Mouse (Mus musculus): Measurements from ENCODE around the gene Nek8.

Nek8 gene

DNA sequence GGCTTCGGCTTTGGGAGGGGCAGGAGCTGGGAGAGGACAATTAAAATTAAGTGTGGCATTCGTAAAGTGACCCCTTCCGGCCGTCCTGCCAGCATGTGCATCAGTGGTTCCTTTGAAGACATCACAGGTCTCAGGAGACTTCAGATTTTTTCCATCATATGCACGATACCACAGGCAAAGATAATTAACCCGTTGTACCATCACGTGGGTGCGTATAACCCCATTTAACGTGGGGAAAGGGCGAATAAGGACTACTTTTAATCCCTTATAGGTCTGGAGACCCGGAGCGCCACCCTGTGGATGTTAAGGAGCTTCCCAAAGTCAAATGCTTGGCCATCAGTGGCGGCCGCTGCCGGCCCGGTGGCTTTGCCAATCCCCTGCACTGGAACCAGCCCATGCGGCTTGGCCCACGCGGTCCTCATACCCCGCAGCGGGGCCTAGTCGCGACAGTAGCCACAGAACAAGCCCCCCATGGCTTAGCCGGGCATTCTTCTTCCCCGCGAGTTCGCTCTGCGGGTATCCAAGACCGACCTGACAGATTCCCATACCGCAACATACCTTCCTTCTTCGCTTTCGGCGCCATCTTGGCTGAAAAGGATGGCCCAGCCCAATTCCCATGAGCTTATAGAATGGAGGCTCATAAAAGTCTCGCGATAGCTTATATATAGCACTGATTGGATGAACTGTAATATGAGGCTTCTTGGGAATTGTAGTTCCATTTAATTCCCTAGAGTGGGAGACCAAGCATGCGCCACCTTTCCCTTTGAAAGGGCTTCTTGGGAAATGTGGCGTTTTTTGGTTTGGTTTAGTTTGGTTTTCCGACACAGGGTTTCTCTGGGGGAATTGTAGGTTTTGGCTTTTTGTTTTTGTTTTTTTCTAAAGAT lies 6.7 kb upstream of the Nek8 start, which contains the start of gene Rpl23a:
TSS of gene Rpl23a (minus strand) at position 624 of the 884 bp plus-strand sequence.
- DNase-seq: peak; percentile 87

DNA sequence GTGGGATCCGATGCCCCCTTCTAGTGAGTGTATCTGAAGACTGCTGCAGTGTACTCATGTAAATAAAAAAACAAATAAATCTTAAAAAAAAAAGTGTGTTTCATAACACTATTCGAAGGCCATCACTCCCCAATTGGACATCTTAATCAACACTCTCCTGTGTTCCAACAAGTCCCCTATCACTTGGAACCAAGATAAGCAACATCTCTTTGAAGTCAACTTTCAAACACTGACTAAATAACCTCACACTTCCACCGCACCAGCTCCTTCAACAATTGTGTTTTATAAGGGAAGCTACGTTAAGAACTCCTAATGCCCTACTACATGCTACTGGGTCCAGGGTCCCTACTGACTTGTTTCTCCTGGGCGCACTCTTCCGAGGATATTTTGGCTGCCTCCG lies 6.0 kb upstream of the Nek8 start:
- DNase-seq: no peak

DNA sequence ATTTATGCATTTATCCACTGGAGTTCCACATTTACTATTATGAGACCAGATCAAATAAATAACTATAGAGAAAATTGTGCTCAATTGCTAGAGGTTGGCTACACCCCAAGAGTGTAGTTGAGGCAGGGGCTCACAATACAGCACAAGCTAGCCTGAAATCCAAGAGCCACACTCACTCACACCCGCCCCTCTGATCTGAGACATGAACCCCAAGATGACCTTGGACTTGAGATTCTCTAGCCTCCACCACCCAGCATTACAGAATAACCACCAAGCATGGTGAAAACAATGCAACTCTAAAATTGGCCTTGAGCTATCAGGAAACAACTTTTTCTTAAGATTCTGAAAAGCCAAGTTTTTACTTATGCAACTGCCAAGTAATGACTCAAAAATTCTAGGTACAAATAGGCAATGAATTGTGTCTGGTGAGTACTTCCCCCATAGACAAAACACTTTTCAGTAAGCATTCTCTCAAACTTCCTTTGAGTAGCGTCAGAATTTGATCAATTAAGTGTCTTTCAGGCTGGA lies 5.4 kb upstream of the Nek8 start:
- DNase-seq: no peak

DNA sequence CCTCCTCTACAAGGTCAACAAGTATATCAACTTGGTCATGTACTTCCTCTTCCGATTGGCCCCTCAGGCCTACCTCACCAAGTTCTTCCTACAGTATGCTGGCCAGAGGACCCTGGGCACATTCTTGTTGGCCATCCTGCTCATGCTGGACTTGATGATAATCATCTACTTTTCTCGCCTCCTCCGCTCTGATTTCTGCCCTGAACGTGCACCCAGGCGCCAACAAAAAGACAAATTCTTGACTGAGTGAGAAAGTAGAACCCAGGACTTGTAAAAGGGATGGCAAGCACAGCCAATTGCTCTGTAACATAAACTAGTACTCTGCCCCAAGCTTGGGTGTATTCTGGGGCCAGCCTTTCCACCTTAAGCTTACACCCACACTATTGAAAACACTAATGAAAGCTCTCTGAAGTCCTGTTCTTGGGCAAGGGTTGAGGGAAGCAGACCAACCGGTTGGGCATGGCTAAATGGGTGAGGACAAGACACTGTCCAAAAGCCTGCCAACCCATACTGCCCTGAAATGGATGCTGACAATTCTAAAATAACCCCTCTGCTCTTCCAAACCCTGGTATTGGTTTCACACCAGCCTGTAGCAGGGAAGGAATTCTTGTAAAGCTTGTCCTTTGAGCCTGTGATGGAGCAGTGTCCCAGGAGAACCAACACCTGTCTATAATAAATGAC lies 3.7 kb upstream of the Nek8 start:
- no peak for DNase-seq

DNA sequence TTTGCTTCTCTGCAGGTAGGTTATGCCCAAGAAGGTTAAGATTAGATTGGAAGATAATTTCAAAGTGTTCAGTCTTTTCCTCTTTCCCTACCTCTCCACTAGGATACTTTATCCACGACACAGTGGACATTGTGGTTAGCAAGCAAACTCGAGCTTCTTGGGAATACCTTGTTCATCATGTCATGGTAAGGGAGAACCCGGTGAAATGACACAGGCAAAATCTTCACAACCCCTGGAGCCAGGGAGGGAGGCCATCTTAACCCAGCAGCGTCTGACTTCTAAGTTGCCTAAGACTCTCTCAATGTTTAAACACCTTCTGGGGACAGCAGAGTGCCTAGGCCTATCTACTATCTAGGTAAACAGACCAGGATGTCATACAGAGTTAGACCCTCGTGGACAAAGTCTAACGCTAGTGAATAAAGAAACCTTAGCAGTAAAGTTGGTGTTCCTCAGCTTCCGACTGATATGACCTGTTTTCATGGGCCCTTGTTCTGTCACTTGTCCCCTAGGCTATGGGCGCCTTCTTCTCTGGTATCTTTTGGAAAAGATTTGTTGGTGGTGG lies 3.0 kb upstream of the Nek8 start:
- DNase-seq: no peak

DNA sequence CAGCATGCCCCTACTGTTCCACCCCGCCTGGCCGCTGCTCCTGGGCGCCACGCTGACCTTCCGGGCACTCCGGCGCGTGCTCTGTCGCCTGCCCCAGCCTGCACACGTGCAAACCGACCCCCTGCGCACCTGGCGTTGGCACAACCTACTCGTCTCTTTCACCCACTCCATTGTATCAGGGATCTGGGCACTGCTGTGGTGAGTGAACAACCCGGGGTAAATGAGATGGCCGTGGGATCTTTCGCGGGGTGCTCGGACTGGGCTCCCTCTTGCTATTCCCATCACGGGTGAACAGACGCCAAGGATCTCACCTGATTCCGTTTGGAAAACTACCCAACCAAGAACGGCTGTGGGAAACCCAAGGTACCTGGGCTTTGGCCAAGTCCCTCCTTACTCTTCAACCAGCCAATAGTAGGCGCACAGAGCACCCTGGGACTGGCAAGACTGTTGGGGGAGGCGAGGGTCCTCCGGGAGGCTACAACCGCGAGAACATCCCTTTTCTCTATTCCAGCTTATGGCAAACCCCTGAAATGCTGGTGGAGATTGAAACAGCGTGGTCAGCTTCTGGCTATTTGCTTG lies 2.5 kb upstream of the Nek8 start:
- DNase-seq: peak; percentile 56

DNA sequence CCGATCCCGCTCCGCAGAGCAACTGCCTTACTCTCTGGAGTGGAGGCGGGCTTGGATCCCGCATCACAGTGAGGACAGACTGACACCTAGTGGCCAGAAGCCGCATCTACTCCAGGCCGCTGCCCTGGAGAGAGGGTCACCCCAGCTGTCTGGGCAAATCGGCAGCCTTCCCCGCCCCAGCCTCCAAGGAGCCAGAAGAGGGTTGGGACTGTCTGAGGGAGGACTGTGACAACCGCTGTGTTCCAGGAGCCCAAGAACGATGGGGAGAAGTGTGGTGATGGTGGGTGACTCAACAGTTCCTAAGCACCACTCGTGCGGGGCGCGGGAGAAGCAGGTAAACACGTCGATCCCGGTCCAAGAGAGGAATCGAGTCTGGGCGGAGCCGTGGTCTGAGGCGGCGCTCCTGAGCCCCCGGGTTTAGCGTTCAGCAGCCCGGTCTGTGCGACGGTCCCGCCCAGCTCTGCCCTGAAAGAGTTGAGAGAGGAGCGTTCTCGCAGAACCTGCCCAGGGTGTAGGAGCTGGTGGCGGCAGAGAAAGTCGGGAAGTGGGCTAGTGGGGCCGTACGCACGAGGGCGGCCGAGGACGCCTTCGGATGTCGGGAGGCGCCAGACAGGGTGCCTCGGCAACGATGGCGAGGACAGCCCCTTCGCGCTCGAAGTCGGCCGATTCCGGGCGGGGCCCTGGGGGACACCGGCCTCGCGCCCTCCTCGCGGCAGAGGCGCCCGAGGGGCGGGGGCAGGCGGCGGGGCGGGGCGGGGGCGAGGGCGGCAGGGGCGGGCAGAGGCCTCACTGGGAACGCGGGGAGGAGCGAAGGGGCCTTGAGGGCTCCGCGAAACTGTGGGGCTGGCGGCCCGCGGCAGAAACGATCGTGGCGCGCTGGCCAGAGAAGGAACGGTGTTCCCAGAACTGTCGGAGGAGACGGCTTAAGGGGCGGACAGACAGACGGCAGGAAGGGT lies 1.7 kb upstream of the Nek8 start:
- peak; percentile 93 for DNase-seq

DNA sequence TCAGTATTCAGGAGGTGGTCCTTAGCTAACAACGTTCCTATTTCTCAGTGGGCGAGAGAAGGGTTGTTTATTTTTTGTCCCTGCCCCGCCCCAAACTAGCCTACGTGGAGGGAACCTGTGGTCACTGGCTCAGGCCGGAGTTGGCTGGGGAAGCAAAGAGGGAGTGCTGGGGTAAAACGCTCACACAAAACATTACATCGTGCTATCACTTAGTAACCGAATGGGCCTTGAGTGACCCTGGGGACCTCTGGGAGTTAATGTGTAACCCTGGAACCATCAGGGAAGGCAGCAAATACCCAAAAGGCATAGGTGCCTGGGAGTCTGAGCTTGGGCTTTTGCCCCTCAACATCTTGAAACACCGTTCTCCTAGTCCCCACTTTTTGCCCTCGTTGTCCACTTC lies 962 bp upstream of the Nek8 start:
- DNase-seq: no peak

DNA sequence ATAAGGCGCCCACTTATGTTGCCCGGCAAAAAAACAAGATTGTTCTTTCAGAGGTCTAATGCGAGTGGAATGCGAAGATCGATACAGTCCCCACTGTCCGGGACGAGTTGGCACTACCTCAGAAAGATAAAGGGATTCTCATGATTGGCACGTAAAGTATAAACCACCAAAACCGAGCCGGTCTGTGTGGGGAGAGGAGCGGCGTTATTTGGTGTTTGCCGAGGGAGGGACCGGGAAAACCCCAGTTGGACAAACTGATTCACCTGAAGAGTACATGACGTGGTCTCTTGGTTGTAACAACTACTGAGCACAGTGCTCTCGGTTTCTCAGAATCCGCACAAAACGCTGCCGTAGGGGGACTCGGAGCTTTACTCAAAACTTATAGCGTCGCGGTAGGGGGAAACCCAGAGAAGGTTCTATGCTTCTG lies 443 bp upstream of the Nek8 start:
- no peak for DNase-seq

DNA sequence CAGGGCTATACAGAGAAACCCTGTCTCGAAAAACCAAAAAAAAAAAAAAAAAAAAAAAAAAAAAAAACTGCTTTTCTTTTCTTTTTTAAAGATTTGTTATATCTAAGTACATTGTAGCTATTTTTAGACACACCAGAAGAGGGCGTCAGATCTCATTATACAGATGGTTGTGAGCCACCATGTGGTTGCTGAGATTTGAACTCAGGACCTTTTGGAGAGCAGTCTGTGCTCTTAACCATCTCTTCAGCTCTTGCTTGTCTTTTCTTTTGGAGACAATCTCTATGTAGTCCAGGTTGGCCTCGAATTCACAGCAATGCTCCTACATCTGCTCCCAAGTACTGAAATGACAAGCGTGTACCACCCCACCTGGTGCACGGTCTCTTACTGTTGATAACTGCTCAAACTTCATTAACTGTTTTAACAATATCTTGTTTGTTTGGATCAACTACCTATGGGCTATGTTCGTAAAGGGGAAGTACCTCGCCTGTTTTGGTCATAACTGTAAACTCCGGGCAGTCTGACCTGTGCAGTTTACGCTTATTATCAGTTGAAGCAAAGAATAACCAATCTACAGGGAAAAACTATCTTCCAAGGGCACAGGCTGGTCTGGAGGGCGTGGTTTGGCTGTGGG lies 589 bp downstream of the Nek8 start:
- no peak for DNase-seq

DNA sequence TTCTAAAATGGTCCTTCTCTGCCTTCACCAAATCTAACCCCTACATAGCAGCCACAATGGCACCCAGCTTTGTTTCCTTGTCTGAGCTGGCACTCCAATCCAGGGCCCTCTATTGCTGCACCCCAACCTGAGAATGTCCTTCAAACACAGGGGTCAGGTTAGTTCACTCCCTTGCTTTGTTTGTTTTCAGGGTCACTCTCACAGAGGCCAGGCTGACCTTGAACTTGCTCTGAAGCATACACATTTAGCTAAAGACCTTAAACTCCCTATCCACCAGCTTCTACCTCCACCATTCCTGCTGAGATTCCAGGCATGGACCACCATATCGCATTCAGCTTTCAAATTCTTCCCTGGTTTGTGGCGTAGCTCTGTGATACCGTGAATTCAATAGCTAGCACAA lies 2.0 kb downstream of the Nek8 start:
- no peak for DNase-seq

DNA sequence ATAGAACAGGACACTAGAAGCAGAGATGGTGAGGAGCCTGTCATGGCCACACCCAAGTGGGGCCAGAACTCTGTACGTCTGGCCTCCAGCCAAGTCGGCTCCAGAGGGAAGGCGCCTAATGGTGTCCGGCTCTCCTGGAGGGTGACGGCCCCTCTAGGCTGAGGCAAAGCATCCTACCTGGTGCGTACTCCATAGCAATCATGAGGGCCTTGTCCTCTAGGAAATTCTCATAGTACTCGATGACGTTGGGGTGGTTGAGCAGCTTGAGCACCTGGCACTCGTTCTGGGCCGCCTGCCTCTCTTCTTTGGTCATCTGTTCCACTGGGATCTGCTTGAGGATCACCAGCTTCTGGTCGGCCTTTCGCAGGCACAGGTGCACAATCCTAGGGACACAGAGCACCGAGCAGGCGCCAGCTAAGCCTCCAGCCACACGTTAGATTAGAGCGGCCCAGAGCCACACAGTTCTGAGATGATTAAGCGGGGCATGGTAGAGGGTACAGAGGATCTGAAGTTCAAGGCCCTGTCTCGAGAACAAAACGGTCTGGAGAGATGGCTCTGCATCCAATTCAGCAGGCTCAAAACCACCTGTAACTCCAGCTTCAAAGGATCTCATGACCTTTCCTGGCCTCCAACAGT lies 3.6 kb downstream of the Nek8 start:
- no peak for DNase-seq

DNA sequence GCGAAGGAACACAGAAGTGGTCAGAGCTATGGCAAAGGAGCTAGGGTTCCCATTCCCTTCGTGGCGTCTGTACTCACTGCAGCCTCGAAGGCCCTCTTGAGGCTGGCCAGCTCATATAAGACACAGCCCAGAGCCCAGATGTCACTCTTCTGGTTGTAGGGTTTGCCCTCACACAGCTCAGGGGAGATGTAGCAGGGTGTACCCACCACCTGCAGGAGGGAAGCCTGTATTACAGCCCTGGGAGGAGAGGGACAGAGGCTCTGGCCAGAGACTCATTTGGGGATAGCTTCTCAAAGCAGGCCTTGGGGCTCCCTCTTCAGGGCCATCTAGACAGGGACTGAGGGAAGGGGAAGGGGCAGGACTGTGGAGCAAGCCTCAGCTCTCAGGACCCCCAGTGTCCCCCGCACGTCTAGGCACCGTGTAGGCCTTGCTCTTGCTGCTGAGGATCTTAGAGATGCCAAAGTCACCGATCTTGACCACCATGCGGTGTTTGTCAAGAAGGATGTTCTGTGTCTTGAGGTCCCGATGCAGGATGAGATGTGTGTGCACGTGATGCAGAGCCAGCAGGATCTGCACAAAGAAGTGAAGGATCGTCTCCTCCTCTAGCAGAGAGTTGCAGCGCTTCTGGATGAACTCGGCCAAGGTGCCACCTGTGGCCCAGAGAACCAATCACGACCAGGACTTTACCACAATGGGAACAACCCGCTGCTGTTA lies 4.3 kb downstream of the Nek8 start:
- DNase-seq: no peak

DNA sequence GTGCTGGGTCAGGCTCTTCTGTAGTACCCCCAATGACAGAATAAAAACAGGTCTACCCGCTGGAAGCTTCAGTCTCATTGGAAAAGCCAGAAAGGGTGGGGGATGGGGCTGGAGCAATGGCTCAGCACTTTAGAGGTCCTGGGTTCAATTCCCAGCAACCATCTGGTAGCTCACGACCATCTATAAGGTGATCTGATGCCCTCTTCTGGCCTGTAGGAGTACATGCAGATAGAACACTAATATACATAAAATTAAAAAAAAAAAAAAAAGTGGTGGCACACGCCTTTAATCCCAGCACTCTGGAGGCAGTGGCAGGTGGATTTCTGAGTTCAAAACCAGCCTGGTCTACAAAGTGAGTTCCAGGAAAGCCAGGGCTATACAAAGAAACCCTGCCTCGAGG lies 5.1 kb downstream of the Nek8 start:
- DNase-seq: no peak

DNA sequence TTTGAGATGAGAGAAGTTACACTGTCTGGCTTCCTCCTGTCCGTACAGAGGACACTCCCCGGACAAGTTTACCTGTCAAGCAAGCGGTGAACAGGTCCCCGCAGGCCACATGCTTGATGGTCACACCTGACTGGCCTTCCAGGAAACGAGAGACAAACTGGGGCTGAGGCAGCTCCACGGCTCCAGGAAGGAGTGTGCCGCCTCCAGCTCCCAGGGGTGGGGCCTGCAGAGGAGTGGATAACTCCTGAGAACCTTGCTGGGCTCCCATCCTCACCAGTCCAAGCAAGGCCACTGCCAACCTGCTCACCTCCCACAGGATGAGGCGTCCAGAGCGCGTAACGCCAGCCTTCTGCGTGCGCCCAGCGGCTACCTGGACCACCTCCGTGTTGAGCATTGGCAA lies 6.2 kb downstream of the Nek8 start:
- DNase-seq: no peak

DNA sequence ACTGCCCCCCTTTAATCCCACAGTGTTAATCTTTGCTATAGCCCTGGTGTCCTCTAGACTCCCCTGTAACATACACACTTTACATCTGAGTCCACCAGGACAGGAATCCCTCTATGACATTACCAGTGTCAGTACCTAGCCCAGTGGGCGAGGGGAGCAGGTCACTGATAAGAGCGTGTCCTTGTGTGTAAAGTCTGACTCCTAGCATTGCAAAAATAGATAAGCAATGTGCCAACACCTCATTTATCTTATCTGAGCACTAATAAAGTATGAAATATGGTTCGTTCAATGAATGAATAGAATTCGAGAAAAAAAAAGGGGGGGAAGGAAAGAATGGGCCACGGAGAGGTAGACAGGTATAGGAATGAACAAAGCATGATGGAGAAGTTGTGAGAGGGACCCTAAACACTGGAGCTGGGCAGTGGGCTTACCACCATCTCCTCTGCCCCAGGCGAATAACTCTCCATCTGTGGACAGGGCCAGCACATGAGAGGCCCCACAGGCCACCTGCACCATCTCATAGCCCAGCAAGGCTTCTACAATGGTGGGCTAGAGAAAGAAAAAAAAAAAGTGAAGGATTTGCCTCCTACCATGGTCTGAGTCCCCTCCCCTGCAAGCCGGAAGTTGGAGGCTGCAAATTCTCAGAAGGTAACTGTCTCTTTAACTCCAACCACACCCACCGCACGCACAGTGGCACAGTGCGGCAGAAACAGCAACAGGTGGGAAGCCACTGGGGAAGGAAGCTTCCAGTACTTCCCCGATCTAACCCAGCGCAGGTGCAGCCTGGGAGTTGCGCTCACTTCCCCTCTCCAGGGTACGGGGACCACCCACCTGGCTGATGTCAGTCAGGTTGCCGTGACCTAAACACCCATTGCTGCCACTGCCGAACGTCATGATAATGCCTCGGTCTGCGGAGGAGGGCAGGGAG lies 7.7 kb downstream of the Nek8 start:
- DNase-seq: no peak

DNA sequence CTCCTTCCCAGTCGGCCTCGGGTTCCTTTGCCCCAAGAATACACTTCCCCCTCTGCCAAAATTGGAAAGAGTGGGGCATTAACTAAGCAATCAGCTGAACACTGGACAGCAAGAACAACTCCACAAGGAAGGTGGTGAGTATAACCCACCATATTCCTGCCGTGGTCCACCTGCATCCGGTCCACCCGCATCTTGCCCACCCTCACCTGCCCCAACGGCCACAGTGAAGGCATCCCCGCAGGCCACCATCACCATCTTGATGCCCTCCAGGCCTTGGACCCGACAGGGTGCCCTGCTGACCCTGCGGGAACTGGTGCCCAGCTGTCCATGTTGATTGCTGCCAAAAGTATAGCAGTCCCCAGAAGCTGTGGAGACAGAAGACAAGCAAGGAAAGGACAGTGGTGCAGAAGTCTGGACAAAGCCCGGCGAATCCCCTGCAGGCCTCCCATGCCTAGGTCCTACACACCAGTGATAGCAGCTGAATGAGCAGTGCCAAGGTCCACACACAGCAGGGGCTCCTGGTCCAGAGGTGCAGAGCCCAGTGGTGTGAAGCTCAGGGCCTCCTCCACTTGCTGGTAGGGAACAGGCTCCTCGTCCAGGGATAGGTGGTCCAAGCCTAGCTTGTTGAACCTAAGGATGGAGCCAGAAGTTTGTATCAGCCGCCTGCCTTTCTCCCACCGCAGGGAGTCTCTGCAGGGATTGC lies 9.1 kb downstream of the Nek8 start:
- no peak for DNase-seq

DNA sequence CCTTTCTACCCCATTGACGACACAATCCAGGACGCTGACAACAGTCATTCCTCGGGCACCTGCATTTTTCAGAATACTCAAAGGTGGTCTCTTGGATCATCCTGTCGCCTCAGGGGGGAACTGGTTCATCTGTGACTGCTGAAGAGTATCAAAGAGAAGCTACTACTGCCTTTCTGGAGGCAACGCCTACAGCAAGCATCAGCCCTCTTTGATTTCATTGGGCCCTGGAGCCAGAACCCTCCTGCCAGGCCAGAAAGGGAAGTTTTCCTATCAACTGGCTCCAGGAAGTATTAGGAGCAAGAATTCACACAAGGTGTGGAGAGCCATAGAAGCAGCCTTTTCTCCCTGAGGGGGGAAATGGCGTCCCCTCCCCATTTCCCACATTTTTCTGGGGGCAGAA lies 9.8 kb downstream of the Nek8 start:
- no peak for DNase-seq

DNA sequence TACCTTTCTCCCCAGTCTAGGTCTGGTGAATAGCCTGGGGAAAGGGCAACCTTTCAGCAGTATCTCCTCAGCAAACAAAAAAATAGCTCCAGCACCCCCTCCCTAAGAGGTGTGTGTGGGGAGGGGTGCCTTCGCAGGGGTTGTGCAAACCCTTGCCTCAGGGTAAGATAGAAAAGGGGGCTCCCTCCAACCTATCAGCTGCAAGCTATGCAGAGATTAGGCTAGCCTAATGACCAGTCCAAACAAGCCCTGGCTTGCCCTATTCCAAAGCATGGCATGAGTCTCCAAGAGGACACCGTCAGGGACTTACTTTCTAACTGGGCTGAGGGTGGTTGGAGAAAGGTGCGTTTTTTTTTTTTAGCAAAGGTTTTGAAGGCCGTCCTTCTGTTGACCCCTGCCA lies 10.3 kb downstream of the Nek8 start:
- DNase-seq: no peak

Data from right cerebral cortex, adult 18-20 months (tissue).